Mouse (Mus musculus) hindbrain, embryonic 10.5 days (tissue): ENCODE data around the gene Nosip. TPM values are rescaled to one million over a fixed set of nuclear protein-coding genes. Genes with fewer than 3 reads are reported as not detected.
"Not testable (repeated sequence)": the region's sequence is repeated elsewhere in the genome, so short reads cannot be mapped to it uniquely, and the experiment has no call there.

Experiments
- DNase-seq: peaks from one replicate; pipeline ENCODE4 v3.0.0-alpha.2; 2017; ENCODE audit warnings: low spot score
- H3K27ac ChIP-seq: fragments of 300-500 bp; sonication (generic); 2 replicates; pipeline ENCODE4 v1.5.1; 2016; ENCODE audit warnings: mild to moderate bottlenecking, moderate library complexity
- H3K27me3 ChIP-seq: fragments of 300-500 bp; sonication (generic); 2 replicates; pipeline ENCODE4 v1.6.1; 2016; ENCODE audit warnings: mild to moderate bottlenecking; ENCODE audit not compliant: poor library complexity, insufficient read depth, severe bottlenecking
- H3K36me3 ChIP-seq: fragments of 300-500 bp; sonication (generic); 2 replicates; pipeline ENCODE4 v1.6.1; 2016; ENCODE audit warnings: mild to moderate bottlenecking, moderate library complexity
- H3K4me1 ChIP-seq: fragments of 300-500 bp; sonication (generic); replicated peaks from 2 replicates; pipeline ENCODE4 v1.6.1; 2016; ENCODE audit warnings: mild to moderate bottlenecking
- H3K4me3 ChIP-seq: fragments of 300-500 bp; sonication (generic); 2 replicates; pipeline ENCODE4 v1.5.1; 2016; ENCODE audit warnings: mild to moderate bottlenecking, moderate library complexity
- H3K9me3 ChIP-seq: fragments of 300-500 bp; sonication (generic); 2 replicates; pipeline ENCODE4 v1.6.1; 2016; ENCODE audit warnings: mild to moderate bottlenecking, moderate library complexity
- WGBS: fragments of 180-500 bp; shearing (Covaris S2); methylation state at CpG from one replicate; pipeline ENCODE4 v1.1.7; 2016; 5-methylcytosine and 5-hydroxymethylcytosine counted together
- polyA plus RNA-seq: library from polyadenylated mRNA; unstranded; fragments of >200 nt; fragmentation: Nextera tagmentation; extraction: Ambion mirVana; gene quantifications from 2 replicates; pipeline ENCODE4 v1.2.1, GENCODE M21; 2016

The Nosip gene
- 67.8 and 70.7 TPM in 2 replicates for polyA plus RNA-seq

GRCm38 (mm10) chr7:45062239-45062835 is at the start of gene Nosip, which contains the start of gene Prrg2:
Gene Nosip (plus strand): TSS chr7:45062429.
Gene Prrg2 (minus strand): TSS chr7:45062677.
- Histone ChIP-seq H3K27ac (peak within 1 kb of the TSS; percentile 91), H3K9me3 (no peaks in the 10 kb centered on the region), H3K4me1 (peaks cover 46% of the 10 kb centered on the region), H3K4me3 (peak within 1 kb of the TSS; percentile 71), H3K27me3 (no peaks in the 10 kb centered on the region), H3K36me3 (no peaks in the 10 kb centered on the region)
- WGBS, result under 1% methylated on average over 31 of the region's 31 CpGs
- DNase-seq, result peak; percentile 96

DNA sequence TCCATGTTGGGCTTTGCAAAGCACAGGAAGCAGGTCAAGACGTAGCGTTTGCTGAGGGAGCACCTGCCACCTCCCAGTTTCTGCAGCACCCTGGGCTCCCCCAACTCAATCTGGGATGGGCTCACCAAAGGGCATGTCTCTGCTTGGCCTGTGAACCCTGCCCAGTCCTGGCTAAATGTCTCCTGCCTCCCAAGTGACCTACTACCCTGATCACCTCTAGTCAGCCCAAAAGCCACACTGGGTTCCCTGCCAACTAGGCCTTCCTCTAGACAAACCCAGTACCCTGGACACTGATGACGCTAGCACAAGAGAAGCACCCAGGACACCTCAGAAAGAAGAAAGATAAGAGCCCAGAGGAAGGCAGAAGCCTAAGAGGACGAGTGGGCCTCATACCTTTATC is 49.4 kb upstream of the Nosip start:
- Histone ChIP-seq H3K36me3 (peaks cover 63% of the 10 kb centered on the region), H3K9me3 (no peaks in the 10 kb centered on the region), H3K27me3 (no peaks in the 10 kb centered on the region), H3K4me3 (peak overlapping the region; percentile 14; the same call in 1 of the 2 replicates), H3K4me1 (peaks cover 34% of the 10 kb centered on the region), H3K27ac (no peak overlapping the region)
- WGBS, result 81% methylated on average over 4 of the region's 4 CpGs
- DNase-seq, result no peak

GRCm38 (mm10) chr7:45013366-45014095 is 48.7 kb upstream of the Nosip start:
- no peak overlapping the region for H3K27ac ChIP-seq
- no peaks in the 10 kb centered on the region for H3K9me3 ChIP-seq
- WGBS, result 94% methylated on average over 16 of the region's 16 CpGs
- DNase-seq, result no peak
- peak overlapping the region; percentile 14 for H3K4me3 ChIP-seq
- H3K4me1 ChIP-seq, result peaks cover 41% of the 10 kb centered on the region
- H3K27me3 ChIP-seq, result 0 out of 2 replicates have a peak, but pooled peaks cover 2% of the 10 kb centered on the region
- H3K36me3 ChIP-seq, result peaks cover 56% of the 10 kb centered on the region

GRCm38 (mm10) chr7:45014096-45014451 is 48.2 kb upstream of the Nosip start:
- 95% methylated on average over 3 of the region's 3 CpGs for WGBS
- peaks cover 46% of the 10 kb centered on the region for H3K4me1 ChIP-seq
- peaks cover 8% of the 10 kb centered on the region; the same call in 1 of the 2 replicates for H3K27me3 ChIP-seq
- no peaks in the 10 kb centered on the region for H3K9me3 ChIP-seq
- no peak for DNase-seq
- H3K36me3 ChIP-seq, result peaks cover 51% of the 10 kb centered on the region
- H3K4me3 ChIP-seq, result no peak overlapping the region
- H3K27ac ChIP-seq, result no peak overlapping the region

DNA sequence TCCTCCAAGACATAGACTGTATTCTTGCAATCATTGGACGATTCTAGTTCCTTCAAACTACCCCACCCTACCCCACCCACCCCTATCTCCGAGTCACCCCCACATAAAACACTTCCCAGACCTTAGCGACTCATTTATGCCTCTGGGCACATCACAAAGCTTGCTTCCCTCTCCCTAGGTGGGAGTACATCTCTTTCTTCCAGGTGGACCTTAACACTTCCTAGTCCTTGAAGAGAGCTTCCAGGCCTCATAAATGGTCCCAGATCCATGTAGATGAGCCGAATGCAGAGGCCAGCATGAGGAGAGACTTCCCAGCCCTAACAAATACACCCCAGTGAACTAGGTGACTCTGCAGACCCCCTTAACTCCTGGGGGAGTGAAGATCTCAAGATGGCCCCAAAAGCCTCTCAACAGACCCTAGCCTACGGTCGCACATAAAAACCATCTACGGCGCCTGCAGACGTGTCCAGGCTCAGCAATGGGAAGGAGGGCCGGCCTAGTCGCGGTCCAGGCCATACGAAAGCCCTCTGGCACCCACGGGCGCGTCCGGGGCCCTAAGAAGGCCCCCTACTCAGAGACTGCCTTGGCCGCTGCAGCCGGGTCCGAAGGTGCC is 46.8 kb upstream of the Nosip start:
- peaks cover 37% of the 10 kb centered on the region for H3K36me3 ChIP-seq
- no peak for DNase-seq
- H3K9me3 ChIP-seq, result no peaks in the 10 kb centered on the region
- H3K4me1 ChIP-seq, result peaks cover 53% of the 10 kb centered on the region
- peak overlapping the region; percentile 91 for H3K27ac ChIP-seq
- peak overlapping the region; percentile 68 for H3K4me3 ChIP-seq
- H3K27me3 ChIP-seq, result peaks cover 12% of the 10 kb centered on the region; the same call in 1 of the 2 replicates
- WGBS, result 3% methylated on average over 20 of the region's 20 CpGs

- H3K27ac ChIP-seq, result peak within 1 kb of the TSS; percentile 91
- peaks cover 12% of the 10 kb centered on the region; the same call in 1 of the 2 replicates for H3K27me3 ChIP-seq
- under 1% methylated on average over 69 of the region's 69 CpGs for WGBS
- no peaks in the 10 kb centered on the region for H3K9me3 ChIP-seq
- H3K4me3 ChIP-seq, result peak within 1 kb of the TSS; percentile 68
- H3K4me1 ChIP-seq, result peaks cover 56% of the 10 kb centered on the region
- peaks cover 31% of the 10 kb centered on the region for H3K36me3 ChIP-seq
- DNase-seq, result peak; percentile 100
These were observed 46.1 kb upstream of the Nosip start, which contains the start of gene Scaf1 for GRCm38 (mm10) chr7:45015957-45016612. Gene Scaf1 (minus strand): TSS chr7:45016363.

GRCm38 (mm10) chr7:45016761-45017160 is 45.5 kb upstream of the Nosip start:
- WGBS, result 5% methylated on average over 4 of the region's 4 CpGs
- H3K4me1 ChIP-seq, result peaks cover 60% of the 10 kb centered on the region
- no peak for DNase-seq
- H3K9me3 ChIP-seq, result no peaks in the 10 kb centered on the region
- peak overlapping the region; percentile 68 for H3K4me3 ChIP-seq
- peaks cover 24% of the 10 kb centered on the region for H3K36me3 ChIP-seq
- peaks cover 12% of the 10 kb centered on the region; the same call in 1 of the 2 replicates for H3K27me3 ChIP-seq
- H3K27ac ChIP-seq, result peak overlapping the region; percentile 91

GRCm38 (mm10) chr7:45017242-45018061 is 44.8 kb upstream of the Nosip start, which contains the start of gene Rras:
Gene Rras (plus strand): TSS chr7:45017961.
- H3K4me1 ChIP-seq, result peaks cover 60% of the 10 kb centered on the region
- peak within 1 kb of the TSS; percentile 68 for H3K4me3 ChIP-seq

DNA sequence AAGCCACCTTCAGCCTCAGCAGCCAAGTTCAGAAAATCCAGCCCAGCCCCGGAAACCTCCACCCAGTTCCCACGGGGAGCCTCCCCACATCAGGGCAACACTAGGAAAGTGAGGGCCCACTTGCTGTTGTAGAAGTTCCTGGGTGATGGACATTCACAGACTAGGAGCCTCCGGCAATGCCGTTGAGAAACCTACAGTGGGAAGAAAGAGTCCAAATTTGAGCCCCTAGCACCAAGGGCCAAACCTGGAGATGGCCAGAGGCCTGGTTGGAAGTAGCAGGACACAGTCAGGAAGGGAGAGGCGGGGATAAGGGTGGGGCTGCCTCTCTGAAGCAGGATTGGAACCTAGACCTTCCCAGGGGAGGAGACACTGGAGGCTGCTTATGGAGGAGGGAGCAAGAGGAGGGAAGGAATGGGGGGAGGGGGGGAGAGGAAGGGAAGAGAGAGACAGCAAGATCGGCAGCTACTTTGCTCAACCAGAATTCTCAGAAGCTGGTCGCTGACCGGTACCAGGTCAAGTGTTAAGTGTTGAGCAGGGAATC is 43.1 kb upstream of the Nosip start:
- H3K36me3 ChIP-seq, result peaks cover under 1% of the 10 kb centered on the region; the same call in 1 of the 2 replicates
- peaks cover 50% of the 10 kb centered on the region for H3K4me1 ChIP-seq
- no peaks in the 10 kb centered on the region for H3K9me3 ChIP-seq
- peak overlapping the region; percentile 42; the same call in 1 of the 2 replicates for H3K27ac ChIP-seq
- peaks cover 12% of the 10 kb centered on the region; the same call in 1 of the 2 replicates for H3K27me3 ChIP-seq
- 41% methylated on average over 8 of the region's 8 CpGs for WGBS
- H3K4me3 ChIP-seq, result peak overlapping the region; percentile 14
- DNase-seq, result no peak

More at GRCm38 (mm10) chr7:45017242-45018061, 44.8 kb upstream of the Nosip start, which contains the start of gene Rras:
- under 1% methylated on average over 36 of the region's 36 CpGs for WGBS
- Histone ChIP-seq H3K27me3 (peaks cover 12% of the 10 kb centered on the region; the same call in 1 of the 2 replicates), H3K36me3 (peaks cover 17% of the 10 kb centered on the region), H3K9me3 (no peaks in the 10 kb centered on the region), H3K27ac (peak within 1 kb of the TSS; percentile 91)
- peak; percentile 90 for DNase-seq

- Histone ChIP-seq H3K27me3 (peaks cover 12% of the 10 kb centered on the region; the same call in 1 of the 2 replicates), H3K9me3 (no peaks in the 10 kb centered on the region), H3K4me3 (peak overlapping the region; percentile 9; the same call in 1 of the 2 replicates), H3K4me1 (peaks cover 39% of the 10 kb centered on the region), H3K36me3 (0 out of 2 replicates have a peak, but pooled peaks cover 3% of the 10 kb centered on the region), H3K27ac (no peak overlapping the region)
- DNase-seq, result no peak
- 82% methylated on average over 9 of the region's 9 CpGs for WGBS
These were observed 42.0 kb upstream of the Nosip start for GRCm38 (mm10) chr7:45020225-45020624.

- H3K9me3 ChIP-seq, H3K27me3 ChIP-seq, DNase-seq, H3K27ac ChIP-seq, H3K4me3 ChIP-seq: not testable (repeated sequence)
- Histone ChIP-seq H3K4me1 (peaks cover 26% of the 10 kb centered on the region), H3K36me3 (peaks cover 29% of the 10 kb centered on the region)
- 83% methylated on average over 5 of the region's 5 CpGs for WGBS
These were observed 38.5 kb upstream of the Nosip start for GRCm38 (mm10) chr7:45023711-45024110.
